Mouse (Mus musculus) kidney, adult 9 months (tissue): ENCODE measurements around the gene Cacna2d3.

Experiments used
- DNase-seq: peaks from one replicate; pipeline ENCODE4 v3.0.0; 2022

Cacna2d3 gene

DNA sequence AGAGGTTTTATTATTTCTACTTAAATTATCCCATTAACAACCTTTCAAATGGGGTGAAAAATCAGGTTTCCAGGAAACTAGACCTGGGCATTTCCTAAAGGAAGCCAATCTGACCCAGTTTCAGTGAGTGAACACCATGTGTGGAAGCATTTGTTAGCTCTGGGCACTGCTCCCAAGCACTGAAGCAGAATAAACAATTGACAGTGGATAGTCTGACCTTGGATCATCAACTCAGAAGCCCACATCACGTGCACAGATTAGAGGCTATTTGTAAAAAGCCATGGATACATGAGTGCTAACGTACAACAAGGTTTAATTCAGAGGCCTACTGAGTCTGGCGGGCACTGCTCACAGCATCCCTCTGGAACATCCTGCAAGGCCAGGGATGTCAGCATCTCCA is 82.4 kb downstream of the Cacna2d3 start:
- DNase-seq: no peak

DNA sequence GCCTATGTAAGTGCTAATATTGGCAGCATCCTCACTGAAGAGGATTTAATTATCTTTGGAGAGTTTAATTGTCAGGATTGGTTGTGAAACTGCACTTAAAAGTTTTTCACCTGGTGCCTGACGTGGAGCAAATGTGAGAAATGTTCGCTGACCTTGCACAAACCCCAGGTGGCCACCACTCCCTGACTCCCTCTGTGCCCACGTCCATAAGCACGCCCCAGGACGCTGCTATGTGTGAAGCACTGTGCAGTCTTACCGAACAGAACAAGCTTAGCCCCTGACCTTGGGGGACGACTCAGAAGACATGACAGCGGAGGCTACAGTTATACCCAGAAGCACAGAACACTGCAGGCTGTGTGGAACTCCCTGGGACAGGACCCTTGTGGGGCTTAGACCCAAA is 93.5 kb downstream of the Cacna2d3 start:
- DNase-seq: no peak

DNA sequence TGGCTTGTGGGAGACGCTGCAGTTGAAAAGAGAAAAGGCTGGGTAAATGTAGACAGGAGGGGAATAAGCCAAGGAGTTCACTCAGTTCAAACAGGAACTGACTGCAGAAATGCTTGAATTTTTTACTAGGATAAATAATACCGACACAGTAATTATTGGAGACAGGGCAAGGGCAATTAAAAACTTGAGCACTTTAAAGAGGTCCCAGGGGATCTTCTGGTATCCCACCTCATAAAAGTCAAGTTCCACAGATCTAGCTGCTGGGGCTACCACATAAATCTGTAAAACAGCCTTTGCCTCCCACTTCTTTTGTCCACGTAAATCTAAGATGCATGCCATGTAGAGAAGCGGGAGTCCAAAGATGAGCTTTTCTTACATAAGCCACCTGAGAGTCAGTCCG is 109.2 kb downstream of the Cacna2d3 start:
- DNase-seq: no peak

DNA sequence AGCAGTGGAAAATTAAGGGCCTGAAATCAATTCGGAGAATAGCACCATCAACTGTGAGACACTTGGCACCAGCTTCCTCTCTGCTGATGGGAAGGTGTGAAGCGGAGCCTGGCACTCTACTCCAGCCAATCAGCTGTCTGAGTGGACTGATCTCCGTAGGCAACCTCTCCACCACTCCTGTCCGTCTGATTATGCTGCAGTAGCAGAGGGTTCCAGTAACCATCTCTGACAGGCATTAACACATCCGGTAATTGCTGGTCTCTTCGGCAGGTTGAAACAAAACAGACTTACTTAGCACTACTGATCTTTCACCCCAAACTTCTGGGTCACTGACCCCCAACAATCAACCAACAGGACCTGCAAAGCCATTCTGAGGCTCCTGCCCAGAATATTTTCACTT is 112.9 kb downstream of the Cacna2d3 start:
- DNase-seq: no peak

DNA sequence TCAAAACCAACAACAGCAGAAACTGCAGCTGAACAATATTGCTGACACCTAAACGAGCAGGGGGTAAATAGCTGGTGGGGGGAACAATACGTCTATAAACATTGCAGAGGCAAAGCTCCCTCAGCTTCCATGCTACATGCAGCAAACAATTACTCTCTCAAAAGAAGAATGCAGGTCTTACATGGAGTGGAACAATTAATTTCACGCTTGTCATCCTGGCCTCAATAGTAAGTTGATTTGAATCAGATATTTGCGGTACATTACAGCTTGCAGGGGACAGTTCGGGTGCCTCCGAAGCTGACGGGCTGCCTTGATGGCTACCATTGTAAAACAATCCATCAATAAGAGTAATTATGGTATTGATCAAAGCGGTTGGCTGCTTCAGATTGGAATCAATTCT is 122.2 kb downstream of the Cacna2d3 start:
- no peak for DNase-seq

DNA sequence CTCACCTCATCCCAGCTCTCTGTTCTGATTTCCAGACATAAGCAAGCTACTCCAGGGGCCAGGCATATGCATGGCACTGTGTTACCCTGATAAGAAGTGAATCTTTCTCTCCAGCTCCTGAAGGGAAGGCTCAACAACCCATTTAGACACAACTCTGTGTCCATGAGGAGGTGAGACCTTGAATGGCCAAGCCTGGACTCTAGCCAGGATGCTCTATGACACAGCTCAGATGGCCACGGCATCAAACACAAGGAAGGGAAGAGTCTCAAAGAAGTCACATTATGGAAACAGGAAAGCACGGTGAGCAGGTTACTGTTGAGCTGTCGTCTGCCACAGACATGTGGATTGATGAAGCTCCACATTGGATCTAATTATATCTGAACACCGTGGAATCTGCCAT is 128.8 kb downstream of the Cacna2d3 start:
- DNase-seq: no peak

DNA sequence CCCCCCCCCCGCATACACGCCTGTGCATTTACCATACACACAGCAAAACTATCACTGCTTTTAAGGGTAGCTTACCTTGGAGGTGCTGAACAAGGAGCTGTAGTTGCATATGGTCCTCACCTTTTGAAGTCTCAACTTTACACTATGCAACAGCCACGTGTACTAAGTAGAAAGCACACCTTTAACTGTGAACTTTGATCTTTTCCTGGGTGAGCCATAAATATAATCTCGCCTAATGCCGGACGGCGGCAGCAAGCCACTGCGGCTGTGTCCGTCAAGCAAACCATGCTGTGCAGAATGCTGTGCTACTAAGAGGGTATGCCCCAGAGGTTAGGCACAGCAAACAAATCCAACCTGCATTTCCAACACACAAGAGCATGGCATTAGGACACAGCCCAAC is 132.0 kb downstream of the Cacna2d3 start:
- no peak for DNase-seq

DNA sequence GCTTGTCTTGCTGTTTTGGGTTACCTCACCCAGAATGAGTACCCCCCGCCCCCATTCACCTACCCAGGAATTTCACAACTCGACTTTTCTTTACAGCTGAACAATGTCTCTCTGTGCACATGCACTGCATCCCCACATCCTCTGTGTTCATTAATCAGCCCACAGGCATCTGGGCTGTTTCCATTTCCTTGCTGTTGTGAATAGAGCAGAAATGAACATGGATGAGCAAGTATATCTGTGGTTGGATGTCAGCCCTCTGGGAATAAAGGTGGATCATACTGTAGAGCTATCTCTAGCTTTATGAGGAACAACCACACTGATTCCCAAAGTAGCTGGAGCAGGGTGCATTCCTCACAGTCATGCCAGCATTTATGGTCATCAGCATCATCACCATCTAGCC is 139.7 kb downstream of the Cacna2d3 start:
- DNase-seq: no peak

DNA sequence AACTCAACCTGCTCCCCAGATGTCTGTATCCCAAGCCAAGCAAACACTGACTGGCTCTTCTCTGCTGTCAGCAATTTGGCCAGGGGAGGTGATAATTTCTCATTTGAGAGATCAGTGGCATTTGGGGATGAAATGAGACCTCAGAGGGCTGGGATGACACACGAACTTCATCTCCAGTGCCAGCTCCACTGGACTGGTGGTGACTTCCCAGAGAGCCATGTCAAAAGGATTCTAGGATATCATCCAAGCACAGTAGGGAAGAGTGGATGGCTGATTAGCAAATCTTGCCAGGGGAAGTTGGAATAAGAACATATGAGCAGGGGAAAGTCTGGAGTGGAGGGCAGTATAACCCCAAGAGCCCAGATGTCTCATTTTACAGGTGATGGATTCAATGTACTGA is 143.9 kb downstream of the Cacna2d3 start:
- DNase-seq: no peak

DNA sequence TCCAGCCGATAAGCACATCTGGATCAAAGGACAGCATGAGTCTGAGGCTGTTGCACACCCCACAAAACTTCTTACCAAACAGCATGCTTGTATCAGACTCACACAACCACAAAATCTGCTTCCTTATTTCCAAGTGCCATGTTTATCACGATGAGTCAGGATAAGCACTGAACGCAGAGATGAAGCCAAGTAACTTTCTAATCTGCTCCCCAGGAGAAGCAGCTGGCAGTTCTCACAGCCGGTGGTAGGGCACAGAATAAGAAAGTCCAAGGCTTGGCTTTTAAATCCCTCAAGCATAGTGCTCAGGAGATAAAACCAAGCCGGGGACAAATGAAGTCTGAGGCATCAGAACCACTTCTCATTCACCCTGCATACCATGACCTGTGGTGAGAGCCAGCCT is 146.1 kb downstream of the Cacna2d3 start:
- no peak for DNase-seq

DNA sequence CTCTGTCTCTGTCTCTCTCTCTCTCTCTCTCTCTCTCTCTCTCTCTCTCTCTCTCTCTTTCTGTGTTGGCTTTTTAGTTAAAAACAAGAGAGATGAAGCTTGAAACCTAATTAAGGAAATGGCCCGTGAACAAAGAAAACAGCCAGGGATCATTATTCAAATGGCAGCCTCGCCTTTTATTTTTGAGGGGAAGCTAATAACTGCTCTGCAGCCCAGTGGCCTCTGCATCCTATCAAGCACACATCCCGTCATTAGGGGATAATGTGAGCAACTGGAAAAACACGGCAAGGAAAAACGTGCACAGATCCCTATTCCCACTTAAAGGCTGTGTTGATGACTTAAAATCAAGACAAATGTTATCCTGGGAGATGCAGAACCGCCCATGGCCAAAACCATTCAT is 159.0 kb downstream of the Cacna2d3 start:
- no peak for DNase-seq

DNA sequence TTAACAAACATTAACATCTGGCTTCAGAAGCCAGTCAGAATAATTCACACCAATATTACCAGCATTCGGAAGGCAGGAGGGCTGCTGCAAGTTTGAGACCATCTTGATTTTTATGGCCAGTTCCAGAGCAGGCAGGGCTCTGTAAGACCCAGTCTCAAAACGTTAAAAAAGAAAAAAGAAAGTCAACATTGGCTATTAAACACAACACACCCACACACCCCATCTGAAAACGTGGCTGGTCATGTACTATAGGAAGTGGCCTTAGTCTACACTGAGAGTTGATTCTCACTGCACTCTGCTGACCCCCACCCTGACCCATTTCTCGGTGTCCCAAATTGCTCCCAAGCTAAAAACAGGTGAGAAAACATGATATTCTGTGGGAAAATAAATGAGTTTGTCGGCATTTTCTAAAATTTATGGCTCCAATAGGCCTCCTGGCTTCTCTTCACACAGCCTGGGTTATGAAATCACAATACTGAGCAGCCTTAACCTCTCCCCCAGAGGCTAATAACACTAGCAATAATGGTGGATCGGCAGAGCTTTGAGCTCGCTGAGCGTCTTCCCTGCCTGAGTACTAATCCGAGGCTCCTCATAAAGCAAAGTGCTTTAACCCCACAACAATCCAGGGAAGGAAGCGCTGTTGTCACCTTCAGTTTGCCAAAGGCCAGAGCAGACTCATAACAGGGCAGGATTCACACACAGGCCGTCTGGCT is 160.4 kb downstream of the Cacna2d3 start:
- no peak for DNase-seq

DNA sequence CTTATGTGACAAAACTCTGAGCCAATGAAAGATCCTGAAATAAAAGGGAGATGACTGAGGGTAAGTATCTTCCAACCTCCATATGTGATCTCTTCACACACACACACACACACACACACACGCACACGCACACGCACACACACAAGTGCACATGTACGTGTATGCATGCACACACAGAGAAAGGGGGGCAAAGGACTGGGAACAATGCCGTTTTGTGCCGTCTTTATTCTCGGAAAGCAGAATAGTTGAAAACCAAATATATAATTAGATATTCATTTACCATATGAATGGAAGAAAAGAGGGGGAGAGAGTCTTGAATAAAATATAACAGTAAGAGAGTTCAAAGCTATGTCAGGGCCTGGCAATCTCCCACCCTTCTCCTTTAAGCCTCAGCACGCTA is 163.2 kb downstream of the Cacna2d3 start:
- no peak for DNase-seq

DNA sequence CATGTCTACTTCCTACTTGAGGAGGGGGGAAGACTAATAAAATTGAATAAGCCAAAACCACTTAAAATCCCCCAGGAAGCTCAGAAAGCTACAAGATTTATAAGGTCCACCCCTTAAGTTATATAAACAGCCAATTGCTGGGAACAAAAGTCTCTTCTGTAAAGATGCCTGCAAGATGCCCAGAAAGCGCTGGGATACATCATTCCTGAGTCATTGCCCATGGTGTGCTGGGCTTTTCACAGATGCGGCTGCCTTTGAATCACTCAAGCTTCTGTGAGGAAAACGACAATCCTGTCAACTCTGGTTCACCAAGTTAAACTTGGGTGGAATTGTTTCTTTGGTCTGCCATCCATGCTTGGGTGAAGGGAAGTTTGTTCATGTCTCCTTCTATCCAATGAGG is 165.5 kb downstream of the Cacna2d3 start:
- DNase-seq: no peak

DNA sequence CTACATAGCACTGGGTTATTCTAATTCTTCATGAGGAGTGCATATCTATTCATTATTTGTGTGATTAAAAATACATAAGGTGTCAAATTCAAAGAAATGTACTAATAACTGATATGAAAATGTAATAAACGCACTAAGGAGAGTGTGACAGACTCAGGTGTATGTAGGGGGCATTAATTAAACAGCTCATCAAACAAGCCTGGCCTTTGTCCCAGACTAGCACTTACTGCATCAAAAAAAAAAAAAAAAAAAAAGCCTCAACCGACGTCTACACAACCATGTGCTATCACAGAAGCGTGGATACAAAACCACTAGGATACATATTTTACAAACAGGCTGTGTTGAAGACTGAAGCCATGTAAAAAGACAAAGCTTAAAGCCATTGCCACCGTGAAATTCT is 169.2 kb downstream of the Cacna2d3 start:
- no peak for DNase-seq

DNA sequence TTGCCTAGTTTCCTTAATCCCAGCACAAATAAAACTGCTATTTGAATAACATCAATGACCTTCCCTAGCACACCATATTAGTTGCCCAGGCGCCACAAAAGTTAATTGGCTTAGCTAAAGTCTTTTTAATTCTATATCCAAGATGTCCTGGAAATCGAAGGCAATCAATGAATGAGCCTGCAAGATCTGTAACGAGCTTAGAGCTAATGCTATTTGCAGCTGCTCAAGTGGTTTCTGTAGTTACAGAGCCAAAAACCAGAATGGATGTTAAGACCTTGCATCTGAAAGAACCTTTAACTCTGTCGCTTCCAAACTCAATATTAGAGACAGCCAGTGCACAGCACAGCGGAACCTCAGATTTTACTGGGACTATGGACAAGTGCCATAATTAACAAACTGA is 173.0 kb downstream of the Cacna2d3 start:
- DNase-seq: no peak

DNA sequence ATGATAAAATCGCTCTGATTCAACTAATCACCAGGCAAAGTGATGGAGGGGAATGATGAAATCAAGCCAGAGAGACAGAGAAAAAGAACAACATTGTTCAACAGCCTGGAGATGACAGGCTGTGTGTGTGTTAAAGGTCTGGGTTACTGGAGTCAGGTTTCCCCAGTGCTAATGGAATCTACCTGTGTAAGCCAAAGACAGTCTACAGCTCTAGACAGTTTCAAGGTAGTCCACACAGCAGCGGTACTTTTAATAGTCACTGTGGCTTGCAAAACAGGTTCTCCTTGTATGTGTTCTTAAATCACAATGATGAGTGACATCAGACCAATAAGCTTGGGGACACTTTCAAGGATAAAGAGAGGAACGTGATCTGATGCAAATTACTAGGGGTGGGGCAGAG is 191.1 kb downstream of the Cacna2d3 start:
- no peak for DNase-seq

DNA sequence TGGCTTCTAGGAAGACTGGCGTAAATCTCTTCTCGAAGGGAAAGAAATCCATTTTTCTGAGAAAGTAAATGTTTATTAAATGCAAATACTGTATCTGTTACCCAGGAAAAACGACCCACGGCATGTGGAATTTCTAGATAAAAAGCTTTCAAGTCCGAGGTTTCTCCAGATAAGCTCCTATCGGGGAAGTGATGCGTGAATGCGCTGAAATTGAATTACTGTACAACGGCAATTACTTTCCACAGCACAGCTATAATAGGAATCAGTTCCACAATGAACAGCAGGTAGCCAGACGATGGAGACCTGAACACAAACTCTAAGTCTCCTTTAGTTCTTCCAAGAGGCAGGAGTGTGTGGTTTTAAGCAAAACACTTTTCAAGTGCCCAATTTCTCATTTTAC is 193.0 kb downstream of the Cacna2d3 start:
- DNase-seq: no peak

DNA sequence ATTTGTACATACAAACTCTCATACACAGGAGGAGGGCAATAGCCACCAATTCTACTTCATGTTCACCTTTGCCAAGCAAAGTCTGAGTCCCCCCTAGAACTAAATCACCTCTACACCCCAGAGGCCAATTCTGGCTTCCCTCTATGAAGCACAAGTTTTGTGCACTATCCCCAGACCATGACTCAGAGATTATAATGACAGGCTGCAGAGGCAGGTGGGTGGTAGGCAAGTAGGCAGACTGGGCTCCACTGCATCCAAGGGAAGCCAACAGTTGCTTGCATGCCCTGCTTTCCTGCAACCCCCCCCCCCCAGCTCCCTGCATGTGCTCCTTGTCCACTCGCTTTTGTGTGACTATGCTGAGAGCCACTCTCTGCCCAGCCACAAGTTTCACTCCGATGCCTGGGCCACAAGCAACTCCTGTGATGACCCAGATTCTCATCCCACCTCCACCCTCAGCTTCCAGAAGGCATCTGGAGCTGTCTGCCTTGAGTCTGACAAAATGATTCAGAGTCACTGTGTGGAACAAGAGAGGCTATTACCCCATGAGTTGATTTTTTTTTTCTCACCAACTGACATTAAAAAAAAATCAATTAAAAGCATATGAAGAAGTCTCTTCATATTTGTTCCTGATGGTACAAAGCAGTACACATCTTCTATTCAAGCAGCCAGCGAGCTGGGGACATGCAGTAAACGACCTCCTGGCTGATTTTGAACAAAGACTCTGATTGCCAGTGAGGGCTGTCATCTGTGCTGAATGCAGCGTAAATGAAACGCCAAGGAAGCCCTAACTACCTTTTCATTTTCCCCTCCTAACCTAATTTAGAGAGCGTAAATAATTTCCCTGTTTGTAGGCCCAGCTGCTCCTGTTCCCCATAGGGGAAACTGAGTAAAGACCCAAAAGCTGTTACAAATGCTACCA is 201.7 kb downstream of the Cacna2d3 start:
- no peak for DNase-seq

DNA sequence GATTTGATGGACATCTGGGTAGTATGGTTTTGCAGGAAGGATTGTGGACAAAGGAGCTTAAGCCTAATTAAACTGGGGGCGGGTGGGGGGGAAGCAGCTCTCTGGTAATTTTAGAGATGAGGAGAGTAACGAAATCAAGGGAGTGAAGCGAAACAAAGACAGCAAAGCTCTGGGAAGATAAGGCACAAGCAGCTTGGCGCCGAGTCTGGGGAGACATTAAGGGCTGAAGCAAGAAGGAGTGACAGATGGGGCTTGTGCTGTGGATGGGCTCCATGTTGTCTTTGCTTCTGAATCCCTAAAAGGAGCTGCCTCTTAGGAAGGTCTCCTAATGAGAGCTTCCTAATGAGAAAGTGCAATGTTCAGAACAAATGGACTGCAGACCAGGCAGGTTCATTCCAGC is 219.0 kb downstream of the Cacna2d3 start:
- no peak for DNase-seq

DNA sequence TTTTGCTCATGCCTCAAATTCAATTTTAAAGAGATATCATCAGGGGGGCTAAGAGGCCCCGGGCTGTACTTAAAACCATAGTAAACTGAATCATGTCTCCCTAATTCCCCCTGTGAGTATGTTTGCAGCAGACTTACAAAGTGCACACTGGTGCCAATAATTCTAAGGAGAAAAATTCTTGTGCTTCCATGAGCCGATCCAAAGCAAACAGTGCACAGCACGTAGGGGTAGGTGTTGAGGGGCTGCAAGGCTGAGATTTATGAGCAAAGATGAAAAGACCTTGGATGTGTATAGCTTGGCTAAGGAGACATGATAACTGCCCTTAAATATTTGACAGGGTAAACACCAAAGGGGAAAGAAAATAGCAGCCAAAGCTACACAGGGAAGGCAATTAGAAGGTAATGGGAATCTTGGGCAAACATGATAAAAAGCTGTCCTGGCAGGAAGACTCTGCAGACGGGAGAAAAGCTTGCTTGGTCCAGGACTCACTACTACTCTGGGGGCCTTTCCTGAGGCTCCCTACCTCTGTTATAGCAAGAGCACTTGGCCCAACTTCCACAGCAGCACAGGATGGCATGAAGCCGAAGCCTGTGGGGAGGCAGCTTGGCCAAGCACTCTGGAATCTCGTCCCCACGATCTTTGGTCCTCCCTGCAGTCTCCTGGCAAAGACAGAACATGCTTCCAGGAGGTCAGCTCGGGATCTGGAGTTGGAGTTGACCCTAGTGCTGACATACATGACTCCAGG is 222.9 kb downstream of the Cacna2d3 start:
- DNase-seq: no peak

DNA sequence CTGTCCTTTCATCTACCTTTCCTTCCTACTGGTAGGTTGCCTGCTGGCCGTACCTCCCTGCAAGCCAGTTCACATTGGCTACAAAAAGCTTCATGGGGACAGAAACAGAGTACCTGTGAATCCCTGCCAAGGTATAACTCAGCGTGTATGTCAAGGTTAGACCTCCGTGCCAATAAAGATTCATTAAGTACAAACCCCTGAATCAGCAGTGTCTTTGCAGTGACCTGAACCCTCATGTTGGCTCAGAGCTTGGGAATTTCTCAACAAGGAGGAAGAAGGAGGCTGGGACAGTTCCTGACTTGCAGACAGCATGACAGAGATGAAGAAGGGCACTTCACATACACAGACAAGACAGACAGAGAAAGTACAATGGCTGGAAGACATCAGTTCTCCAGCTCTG is 225.1 kb downstream of the Cacna2d3 start:
- DNase-seq: no peak

DNA sequence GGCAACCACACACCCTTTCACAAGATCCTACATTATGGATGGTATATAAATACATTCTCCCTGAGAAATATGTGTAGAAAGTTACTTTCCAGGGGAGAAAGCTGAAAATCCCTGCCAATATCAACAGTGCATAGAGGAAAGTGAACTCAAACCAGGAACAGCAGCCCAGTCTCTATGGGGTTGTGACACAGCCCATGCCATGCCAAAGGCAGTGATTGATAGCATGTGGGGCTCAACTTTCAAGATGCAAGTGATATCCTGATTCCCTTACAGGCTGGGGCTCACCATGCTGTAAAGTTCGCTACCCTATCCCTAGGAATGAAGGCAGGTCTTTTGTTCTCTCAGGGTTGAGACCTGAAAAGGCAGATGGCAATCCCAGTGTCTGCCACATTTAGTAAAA is 229.9 kb downstream of the Cacna2d3 start:
- DNase-seq: no peak

DNA sequence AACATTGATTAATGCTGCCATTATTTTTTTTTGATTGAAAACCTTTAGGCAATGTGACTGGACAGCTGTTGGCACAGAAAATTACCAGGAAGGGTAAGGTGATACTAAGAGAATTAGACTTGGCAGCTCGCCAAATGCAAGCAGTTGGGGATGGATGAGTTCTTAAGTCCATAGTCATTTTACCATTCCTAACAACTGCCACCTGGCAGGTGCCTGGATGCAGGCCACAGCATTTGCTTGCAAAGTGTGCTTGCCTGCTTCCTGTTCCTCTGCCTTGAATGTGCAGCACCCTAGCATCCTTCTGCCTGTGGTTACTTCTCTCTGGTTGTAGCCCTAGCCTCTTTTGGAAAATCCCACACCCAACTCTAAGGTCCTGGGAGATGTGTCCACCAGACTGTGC is 236.2 kb downstream of the Cacna2d3 start:
- no peak for DNase-seq
